Mouse (Mus musculus): Measurements from ENCODE around the gene Gm340. TPM values are rescaled to one million over a fixed set of nuclear protein-coding genes. Genes with fewer than 3 reads are reported as not detected.

Gm340 gene
- 4.8 and 5.2 TPM in 2 replicates for polyA plus RNA-seq (2014; fragmentation: Nextera tagmentation; extraction: Ambion mirVana)

GRCm38 (mm10) chr19:41581706-41582420 lies at the start of gene Gm340:
Gm340 (plus strand) TSS chr19:41582370.
- DNase-seq (ENCODE audit: low spot score) (no peak), ATAC-seq (replicated peaks; ENCODE audit: insufficient number of reproducible peaks, low FRiP score, low TSS enrichment, low read depth) (no peak)
- no peak within 1 kb of the TSS for H3K4me2 ChIP-seq (ENCODE audit: low read depth, low read length)
- H3K4me1 ChIP-seq (ENCODE audit: control insufficient read depth, insufficient read depth, low read length) = no peaks in the 10 kb centered on the region
- no peak within 1 kb of the TSS for H3K4me3 ChIP-seq (ENCODE audit: low read depth, low read length)
- H3K27me3 ChIP-seq (ENCODE audit: control insufficient read depth, insufficient read depth, low read length) = no peaks in the 10 kb centered on the region
- no peak within 1 kb of the TSS for H3K27ac ChIP-seq (replicated peaks; ENCODE audit: low read depth, low read length)
- no peaks in the 10 kb centered on the region for H3K9me3 ChIP-seq (replicated peaks; ENCODE audit: control insufficient read depth, low read length)
- no peak within 1 kb of the TSS for H3K9ac ChIP-seq (replicated peaks; ENCODE audit: low read length)
- WGBS = 92% methylated on average over 23 of the region's 23 CpGs
- peaks cover 9% of the 10 kb centered on the region for H3K36me3 ChIP-seq (replicated peaks; ENCODE audit: control insufficient read depth, insufficient read depth, low read depth, low read length)

- Histone ChIP-seq H3K4me1 (ENCODE audit: control insufficient read depth, insufficient read depth, low read length) (no peaks in the 10 kb centered on the region), H3K9ac (replicated peaks; ENCODE audit: low read length) (no peak overlapping the region), H3K27me3 (ENCODE audit: control insufficient read depth, insufficient read depth, low read length) (no peaks in the 10 kb centered on the region), H3K9me3 (replicated peaks; ENCODE audit: control insufficient read depth, low read length) (no peaks in the 10 kb centered on the region), H3K4me3 (ENCODE audit: low read depth, low read length) (no peak overlapping the region), H3K27ac (replicated peaks; ENCODE audit: low read depth, low read length) (no peak overlapping the region), H3K4me2 (ENCODE audit: low read depth, low read length) (no peak overlapping the region), H3K36me3 (replicated peaks; ENCODE audit: control insufficient read depth, insufficient read depth, low read depth, low read length) (no peaks in the 10 kb centered on the region)
- no peak for DNase-seq (ENCODE audit: low spot score)
- 82% methylated on average over 3 of the region's 3 CpGs for WGBS
- no peak for ATAC-seq (replicated peaks; ENCODE audit: insufficient number of reproducible peaks, low FRiP score, low TSS enrichment, low read depth)
Observed at GRCm38 (mm10) chr19:41534021-41534420, 48.1 kb upstream of the Gm340 start.

GRCm38 (mm10) chr19:41556981-41557380 lies 25.2 kb upstream of the Gm340 start:
- ATAC-seq (replicated peaks; ENCODE audit: insufficient number of reproducible peaks, low FRiP score, low TSS enrichment, low read depth) (no peak), DNase-seq (ENCODE audit: low spot score) (no peak)
- WGBS = 88% methylated on average over 4 of the region's 4 CpGs
- no peaks in the 10 kb centered on the region for H3K27me3 ChIP-seq (ENCODE audit: control insufficient read depth, insufficient read depth, low read length)
- H3K36me3 ChIP-seq (replicated peaks; ENCODE audit: control insufficient read depth, insufficient read depth, low read depth, low read length) = no peaks in the 10 kb centered on the region; the same call in 1 of the 2 replicates
- no peaks in the 10 kb centered on the region for H3K9me3 ChIP-seq (replicated peaks; ENCODE audit: control insufficient read depth, low read length)
- no peak overlapping the region for H3K27ac ChIP-seq (replicated peaks; ENCODE audit: low read depth, low read length)
- H3K4me2 ChIP-seq (ENCODE audit: low read depth, low read length) = no peak overlapping the region
- H3K4me1 ChIP-seq (ENCODE audit: control insufficient read depth, insufficient read depth, low read length) = no peaks in the 10 kb centered on the region
- no peak overlapping the region for H3K4me3 ChIP-seq (ENCODE audit: low read depth, low read length)
- no peak overlapping the region for H3K9ac ChIP-seq (replicated peaks; ENCODE audit: low read length)

- DNase-seq (ENCODE audit: low spot score) (no peak), ATAC-seq (replicated peaks; ENCODE audit: insufficient number of reproducible peaks, low FRiP score, low TSS enrichment, low read depth) (no peak)
- Histone ChIP-seq H3K27ac (replicated peaks; ENCODE audit: low read depth, low read length) (no peak overlapping the region), H3K4me2 (ENCODE audit: low read depth, low read length) (no peak overlapping the region), H3K9me3 (replicated peaks; ENCODE audit: control insufficient read depth, low read length) (no peaks in the 10 kb centered on the region), H3K4me3 (ENCODE audit: low read depth, low read length) (no peak overlapping the region), H3K4me1 (ENCODE audit: control insufficient read depth, insufficient read depth, low read length) (no peaks in the 10 kb centered on the region), H3K27me3 (ENCODE audit: control insufficient read depth, insufficient read depth, low read length) (no peaks in the 10 kb centered on the region), H3K36me3 (replicated peaks; ENCODE audit: control insufficient read depth, insufficient read depth, low read depth, low read length) (no peaks in the 10 kb centered on the region; the same call in 1 of the 2 replicates), H3K9ac (replicated peaks; ENCODE audit: low read length) (no peak overlapping the region)
- WGBS = 86% methylated on average over 4 of the region's 4 CpGs
Observed at GRCm38 (mm10) chr19:41557491-41557890, 24.7 kb upstream of the Gm340 start.

- WGBS = 85% methylated on average over 9 of the region's 9 CpGs
- H3K4me2 ChIP-seq (ENCODE audit: low read depth, low read length) = no peak overlapping the region
- H3K9me3 ChIP-seq (replicated peaks; ENCODE audit: control insufficient read depth, low read length) = no peaks in the 10 kb centered on the region
- H3K9ac ChIP-seq (replicated peaks; ENCODE audit: low read length) = no peak overlapping the region
- no peak overlapping the region for H3K4me3 ChIP-seq (ENCODE audit: low read depth, low read length)
- ATAC-seq (replicated peaks; ENCODE audit: insufficient number of reproducible peaks, low FRiP score, low TSS enrichment, low read depth) (no peak), DNase-seq (ENCODE audit: low spot score) (no peak)
- H3K36me3 ChIP-seq (replicated peaks; ENCODE audit: control insufficient read depth, insufficient read depth, low read depth, low read length) = no peaks in the 10 kb centered on the region; the same call in 1 of the 2 replicates
- no peak overlapping the region for H3K27ac ChIP-seq (replicated peaks; ENCODE audit: low read depth, low read length)
- H3K4me1 ChIP-seq (ENCODE audit: control insufficient read depth, insufficient read depth, low read length) = no peaks in the 10 kb centered on the region
- H3K27me3 ChIP-seq (ENCODE audit: control insufficient read depth, insufficient read depth, low read length) = no peaks in the 10 kb centered on the region
Observed at GRCm38 (mm10) chr19:41558891-41559486, 23.2 kb upstream of the Gm340 start.

- Histone ChIP-seq H3K9ac (replicated peaks; ENCODE audit: low read length) (no peak overlapping the region), H3K9me3 (replicated peaks; ENCODE audit: control insufficient read depth, low read length) (no peaks in the 10 kb centered on the region), H3K4me3 (ENCODE audit: low read depth, low read length) (no peak overlapping the region), H3K4me2 (ENCODE audit: low read depth, low read length) (no peak overlapping the region), H3K36me3 (replicated peaks; ENCODE audit: control insufficient read depth, insufficient read depth, low read depth, low read length) (no peaks in the 10 kb centered on the region; the same call in 1 of the 2 replicates), H3K4me1 (ENCODE audit: control insufficient read depth, insufficient read depth, low read length) (no peaks in the 10 kb centered on the region), H3K27me3 (ENCODE audit: control insufficient read depth, insufficient read depth, low read length) (no peaks in the 10 kb centered on the region), H3K27ac (replicated peaks; ENCODE audit: low read depth, low read length) (no peak overlapping the region)
- no peak for DNase-seq (ENCODE audit: low spot score)
- ATAC-seq (replicated peaks; ENCODE audit: insufficient number of reproducible peaks, low FRiP score, low TSS enrichment, low read depth) = no peak
- WGBS = 79% methylated on average over 3 of the region's 3 CpGs
Observed at GRCm38 (mm10) chr19:41560856-41561255, 21.3 kb upstream of the Gm340 start.

GRCm38 (mm10) chr19:41568791-41569190 lies 13.4 kb upstream of the Gm340 start:
- H3K27ac ChIP-seq (replicated peaks; ENCODE audit: low read depth, low read length) = no peak overlapping the region
- no peaks in the 10 kb centered on the region for H3K27me3 ChIP-seq (ENCODE audit: control insufficient read depth, insufficient read depth, low read length)
- H3K9ac ChIP-seq (replicated peaks; ENCODE audit: low read length) = no peak overlapping the region
- H3K4me3 ChIP-seq (ENCODE audit: low read depth, low read length) = no peak overlapping the region
- H3K4me2 ChIP-seq (ENCODE audit: low read depth, low read length) = no peak overlapping the region
- ATAC-seq (replicated peaks; ENCODE audit: insufficient number of reproducible peaks, low FRiP score, low TSS enrichment, low read depth) (no peak), DNase-seq (ENCODE audit: low spot score) (no peak)
- WGBS = 69% methylated on average over 2 of the region's 2 CpGs
- H3K36me3 ChIP-seq (replicated peaks; ENCODE audit: control insufficient read depth, insufficient read depth, low read depth, low read length) = no peaks in the 10 kb centered on the region
- no peaks in the 10 kb centered on the region for H3K4me1 ChIP-seq (ENCODE audit: control insufficient read depth, insufficient read depth, low read length)
- no peaks in the 10 kb centered on the region for H3K9me3 ChIP-seq (replicated peaks; ENCODE audit: control insufficient read depth, low read length)

- no peak overlapping the region for H3K4me2 ChIP-seq (ENCODE audit: low read depth, low read length)
- no peaks in the 10 kb centered on the region for H3K36me3 ChIP-seq (replicated peaks; ENCODE audit: control insufficient read depth, insufficient read depth, low read depth, low read length)
- H3K9me3 ChIP-seq (replicated peaks; ENCODE audit: control insufficient read depth, low read length) = no peaks in the 10 kb centered on the region
- no peak overlapping the region for H3K27ac ChIP-seq (replicated peaks; ENCODE audit: low read depth, low read length)
- 92% methylated on average over 2 of the region's 2 CpGs for WGBS
- no peak overlapping the region for H3K4me3 ChIP-seq (ENCODE audit: low read depth, low read length)
- no peaks in the 10 kb centered on the region for H3K27me3 ChIP-seq (ENCODE audit: control insufficient read depth, insufficient read depth, low read length)
- H3K9ac ChIP-seq (replicated peaks; ENCODE audit: low read length) = no peak overlapping the region
- H3K4me1 ChIP-seq (ENCODE audit: control insufficient read depth, insufficient read depth, low read length) = no peaks in the 10 kb centered on the region
- ATAC-seq (replicated peaks; ENCODE audit: insufficient number of reproducible peaks, low FRiP score, low TSS enrichment, low read depth) = no peak
- DNase-seq (ENCODE audit: low spot score) = no peak
Observed at GRCm38 (mm10) chr19:41573700-41574099, 8.5 kb upstream of the Gm340 start.

Measured in embryonic facial prominence, embryonic 11.5 days (tissue).